Mouse (Mus musculus) lung, postnatal 0 days (tissue): ENCODE results near the gene Aff1. TPM values are rescaled to one million over a fixed set of nuclear protein-coding genes. Genes with fewer than 3 reads are reported as not detected.
A peak's percentile ranks its signal among the peaks of the same experiment; 100 is the strongest.

Experiments used
- ATAC-seq: fragments of 200-750 bp; cut with Nextera tagmentation; 2 replicates; pipeline ENCODE4 v1.8.0; 2017; ENCODE audit warnings: moderate library complexity
- DNase-seq: peaks from one replicate; pipeline ENCODE4 v3.0.0-alpha.2; 2016; ENCODE audit warnings: low spot score
- H3K27ac ChIP-seq: fragments of 300-500 bp; sonication (generic); 2 replicates; pipeline ENCODE4 v1.5.1; 2014; ENCODE audit warnings: antibody characterized with exemption, mild to moderate bottlenecking, low read length, mixed read lengths
- H3K27me3 ChIP-seq: fragments of 300-500 bp; sonication (generic); replicated peaks from 2 replicates; pipeline ENCODE4 v1.6.1; 2014; ENCODE audit warnings: low read length, mixed read lengths; ENCODE audit not compliant: insufficient read depth
- H3K36me3 ChIP-seq: fragments of 300-500 bp; sonication (generic); 2 replicates; pipeline ENCODE4 v1.6.1; 2014; ENCODE audit warnings: low read length, mixed read lengths; ENCODE audit not compliant: insufficient read depth
- H3K4me1 ChIP-seq: fragments of 300-500 bp; sonication (generic); 2 replicates; pipeline ENCODE4 v1.6.1; 2014; ENCODE audit warnings: antibody characterized with exemption, low read depth, low read length, mixed read lengths; ENCODE audit not compliant: insufficient read depth
- H3K4me2 ChIP-seq: fragments of 300-500 bp; sonication (generic); replicated peaks from 2 replicates; pipeline ENCODE4 v1.6.1; 2014; ENCODE audit warnings: low read depth, mild to moderate bottlenecking, low read length, moderate library complexity, mixed read lengths
- H3K4me3 ChIP-seq: fragments of 300-500 bp; sonication (generic); 2 replicates; pipeline ENCODE4 v1.5.1; 2014; ENCODE audit warnings: low read depth, low read length
- H3K9ac ChIP-seq: fragments of 300-500 bp; sonication (generic); replicated peaks from 2 replicates; pipeline ENCODE4 v1.6.1; 2014; ENCODE audit warnings: low read depth, mild to moderate bottlenecking
- H3K9me3 ChIP-seq: fragments of 300-500 bp; sonication (generic); 2 replicates; pipeline ENCODE4 v1.6.1; 2016; ENCODE audit warnings: low read length, mixed read lengths
- CTCF ChIP-seq: IDR thresholded peaks from 2 replicates; pipeline ENCODE4 v1.5.1; 2016; ENCODE audit warnings: antibody characterized with exemption, mild to moderate bottlenecking
- EP300 ChIP-seq: IDR thresholded peaks from 2 replicates; pipeline ENCODE4 v1.6.1; 2016; ENCODE audit warnings: antibody characterized with exemption, mild to moderate bottlenecking, control low read depth
- WGBS: fragments of 180-500 bp; shearing (Covaris S2); extraction: QIAGEN DNeasy Blood & Tissue Kit; methylation state at CpG from one replicate; pipeline ENCODE4 v1.1.7; 2014; 5-methylcytosine and 5-hydroxymethylcytosine counted together
- polyA plus RNA-seq: library from polyadenylated mRNA; unstranded; fragments of >200 nt; fragmentation: Nextera tagmentation; extraction: Ambion mirVana; gene quantifications from 2 replicates; pipeline ENCODE4 v1.2.1, GENCODE M21; 2015

The Aff1 gene
- polyA plus RNA-seq, 1 experiment from 2014 or later, result 9.4 TPM

GRCm38 (mm10) chr5:103818602-103819001, 126.4 kb downstream of the Aff1 start:
- H3K4me2 ChIP-seq, result no peak overlapping the region
- 91% methylated on average over 9 of the region's 9 CpGs for WGBS
- H3K27ac ChIP-seq, result no peak overlapping the region
- H3K9ac ChIP-seq, result no peak overlapping the region
- ATAC-seq (no peak), DNase-seq (no peak)
- no peak overlapping the region for H3K4me3 ChIP-seq
- H3K9me3 ChIP-seq, result no peaks in the 10 kb centered on the region
- H3K36me3 ChIP-seq, result 0 out of 2 replicates have a peak, but pooled peaks cover 3% of the 10 kb centered on the region
- no peaks in the 10 kb centered on the region for H3K27me3 ChIP-seq
- TF ChIP-seq CTCF (no peak), EP300 (no peak)
- peaks cover 22% of the 10 kb centered on the region; the same call in 1 of the 2 replicates for H3K4me1 ChIP-seq

- Histone ChIP-seq H3K27me3 (no peaks in the 10 kb centered on the region), H3K4me1 (peaks cover 13% of the 10 kb centered on the region; the same call in 1 of the 2 replicates), H3K4me2 (no peak overlapping the region), H3K4me3 (no peak overlapping the region), H3K36me3 (0 out of 2 replicates have a peak, but pooled peaks cover 3% of the 10 kb centered on the region), H3K9me3 (no peaks in the 10 kb centered on the region), H3K9ac (no peak overlapping the region), H3K27ac (no peak overlapping the region)
- no peak for ATAC-seq
- WGBS, result 86% methylated on average over 1 of the region's 1 CpGs
- TF ChIP-seq CTCF, result no peak
- TF ChIP-seq EP300, result no peak
- DNase-seq, result no peak
Measured at GRCm38 (mm10) chr5:103819674-103820073, 127.5 kb downstream of the Aff1 start.

GRCm38 (mm10) chr5:103821062-103821461, 128.9 kb downstream of the Aff1 start:
- Histone ChIP-seq H3K9me3 (no peaks in the 10 kb centered on the region), H3K9ac (no peak overlapping the region), H3K4me2 (no peak overlapping the region), H3K4me3 (no peak overlapping the region), H3K27ac (no peak overlapping the region), H3K4me1 (peaks cover 9% of the 10 kb centered on the region; the same call in 1 of the 2 replicates), H3K36me3 (0 out of 2 replicates have a peak, but pooled peaks cover 6% of the 10 kb centered on the region), H3K27me3 (no peaks in the 10 kb centered on the region)
- DNase-seq (peak; percentile 35), ATAC-seq (peak; percentile 23; the same call in 1 of the 2 replicates)
- WGBS, result 34% methylated on average over 9 of the region's 9 CpGs
- no peak for TF ChIP-seq EP300
- TF ChIP-seq CTCF, result no peak

GRCm38 (mm10) chr5:103821500-103822298, 129.5 kb downstream of the Aff1 start:
- H3K36me3 ChIP-seq, result peaks cover 10% of the 10 kb centered on the region; the same call in 1 of the 2 replicates
- H3K27me3 ChIP-seq, result no peaks in the 10 kb centered on the region
- no peaks in the 10 kb centered on the region for H3K9me3 ChIP-seq
- DNase-seq (no peak), ATAC-seq (no peak)
- 65% methylated on average over 13 of the region's 13 CpGs for WGBS
- no peak overlapping the region; the same call in 1 of the 2 replicates for H3K27ac ChIP-seq
- no peak overlapping the region for H3K9ac ChIP-seq
- no peak overlapping the region for H3K4me3 ChIP-seq
- H3K4me2 ChIP-seq, result no peak overlapping the region
- peaks cover 9% of the 10 kb centered on the region; the same call in 1 of the 2 replicates for H3K4me1 ChIP-seq
- TF ChIP-seq EP300 (no peak), CTCF (no peak)

GRCm38 (mm10) chr5:103822949-103823348, 130.8 kb downstream of the Aff1 start:
- H3K4me2 ChIP-seq, result no peak overlapping the region
- 84% methylated on average over 5 of the region's 5 CpGs for whole genome bisulfite sequencing
- H3K9me3 ChIP-seq, result no peaks in the 10 kb centered on the region
- no peaks in the 10 kb centered on the region for H3K27me3 ChIP-seq
- H3K4me3 ChIP-seq, result no peak overlapping the region
- no peak overlapping the region for H3K9ac ChIP-seq
- H3K27ac ChIP-seq, result no peak overlapping the region
- H3K4me1 ChIP-seq, result peaks cover 9% of the 10 kb centered on the region; the same call in 1 of the 2 replicates
- DNase-seq (no peak), ATAC-seq (no peak)
- TF ChIP-seq EP300 (no peak), CTCF (no peak)
- H3K36me3 ChIP-seq, result peaks cover 13% of the 10 kb centered on the region; the same call in 1 of the 2 replicates

GRCm38 (mm10) chr5:103828304-103828703, 136.1 kb downstream of the Aff1 start:
- no peak for TF ChIP-seq EP300
- TF ChIP-seq CTCF, result 0 out of 2 replicates have a peak, but pooled peaks have one; percentile 3
- peak overlapping the region; percentile 32; the same call in 1 of the 2 replicates for H3K27ac ChIP-seq
- no peak overlapping the region for H3K4me2 ChIP-seq
- no peaks in the 10 kb centered on the region for H3K27me3 ChIP-seq
- no peaks in the 10 kb centered on the region for H3K4me1 ChIP-seq
- ATAC-seq (peak; percentile 58), DNase-seq (no peak)
- no peaks in the 10 kb centered on the region for H3K9me3 ChIP-seq
- H3K9ac ChIP-seq, result no peak overlapping the region
- no peak overlapping the region for H3K4me3 ChIP-seq
- H3K36me3 ChIP-seq, result peaks cover 34% of the 10 kb centered on the region
- 60% methylated on average over 21 of the region's 21 CpGs for WGBS
